Mouse (Mus musculus) ES-Bruce4 (cell line): ENCODE measurements around the gene Akr1c18. TPM values are rescaled to one million over a fixed set of nuclear protein-coding genes. Genes with fewer than 3 reads are reported as not detected.
"Not testable (repeated sequence)": the region's sequence is repeated elsewhere in the genome, so short reads cannot be mapped to it uniquely, and the experiment has no call there.

Source experiments
- H3K27ac ChIP-seq: 2 replicates; pipeline ENCODE4 v1.5.1; 2012; ENCODE audit warnings: low read length, inconsistent platforms; ENCODE audit not compliant: insufficient read depth
- H3K27me3 ChIP-seq: 2 replicates; pipeline ENCODE4 v1.6.1; 2012; ENCODE audit warnings: mild to moderate bottlenecking, low read length, inconsistent platforms; ENCODE audit not compliant: control insufficient read depth, poor library complexity, insufficient read depth, severe bottlenecking
- H3K36me3 ChIP-seq: 2 replicates; pipeline ENCODE4 v1.6.1; 2012; ENCODE audit warnings: inconsistent platforms, mild to moderate bottlenecking, low read length, moderate library complexity; ENCODE audit not compliant: control insufficient read depth, poor library complexity, insufficient read depth, severe bottlenecking
- H3K4me1 ChIP-seq: one replicate; pipeline ENCODE4 v1.8.1; 2011; ENCODE audit warnings: low read length; ENCODE audit not compliant: control insufficient read depth, insufficient read depth
- H3K4me3 ChIP-seq: 2 replicates; pipeline ENCODE4 v1.5.1; 2011; ENCODE audit warnings: low read depth, mild to moderate bottlenecking, low read length
- H3K9ac ChIP-seq: 2 replicates; pipeline ENCODE4 v1.6.1; 2012; ENCODE audit warnings: low read depth, mild to moderate bottlenecking, inconsistent platforms; ENCODE audit not compliant: poor library complexity, severe bottlenecking
- H3K9me3 ChIP-seq: replicated peaks from 2 replicates; pipeline ENCODE4 v1.6.1; 2012; ENCODE audit warnings: mild to moderate bottlenecking, low read length, inconsistent platforms; ENCODE audit not compliant: control insufficient read depth, poor library complexity, insufficient read depth, severe bottlenecking
- CTCF ChIP-seq: IDR thresholded peaks from one replicate; pipeline ENCODE4 v1.8.1; 2011; ENCODE audit warnings: low read depth, low read length
- EP300 ChIP-seq: IDR thresholded peaks from 2 replicates; pipeline ENCODE4 v1.6.1; 2011; ENCODE audit warnings: low read depth, low read length; ENCODE audit not compliant: insufficient read depth
- POLR2A ChIP-seq: IDR thresholded peaks from one replicate; pipeline ENCODE4 v1.8.1; 2011; ENCODE audit warnings: low read length; ENCODE audit not compliant: insufficient read depth
- polyA plus RNA-seq: library from polyadenylated mRNA; stranded (reverse); fragments of >200 nt; gene quantifications from 2 replicates; pipeline ENCODE4 v1.2.4, GENCODE M21; 2011; ENCODE audit warnings: low read depth; ENCODE audit not compliant: missing spikeins, insufficient read depth, insufficient read length

The Akr1c18 gene
- not detected in 2 replicates for polyA plus RNA-seq

DNA sequence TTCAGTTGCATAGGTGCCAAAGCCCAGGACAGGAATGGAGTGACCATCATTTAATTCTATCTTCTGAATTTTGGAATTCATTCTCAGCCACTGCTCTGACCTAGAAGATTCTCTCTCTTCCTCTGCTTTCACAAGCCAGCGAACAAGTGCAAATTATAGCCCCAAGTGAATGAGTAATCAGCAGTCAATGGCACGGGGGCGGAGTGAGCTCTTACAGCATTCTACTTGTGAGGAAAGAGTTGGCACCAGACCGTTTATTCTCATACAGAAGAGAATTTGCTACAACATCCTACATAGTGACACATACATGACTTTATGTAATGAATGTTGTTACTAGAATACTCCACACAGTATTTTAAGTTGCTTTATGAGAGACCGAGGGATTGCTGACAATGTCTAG lies at the start of gene Akr1c18:
Gene Akr1c18 (minus strand): TSS at position 137 of the 400 bp plus-strand sequence.
- Histone ChIP-seq H3K4me3 (no peak within 1 kb of the TSS), H3K9me3 (peaks cover 10% of the 10 kb centered on the region; the same call in 1 of the 2 replicates), H3K27me3 (no peaks in the 10 kb centered on the region), H3K9ac (no peak within 1 kb of the TSS), H3K27ac (no peak within 1 kb of the TSS), H3K36me3 (no peaks in the 10 kb centered on the region), H3K4me1 (no peaks in the 10 kb centered on the region)
- no peak for TF ChIP-seq EP300
- no peak for TF ChIP-seq CTCF
- no peak for TF ChIP-seq POLR2A

DNA sequence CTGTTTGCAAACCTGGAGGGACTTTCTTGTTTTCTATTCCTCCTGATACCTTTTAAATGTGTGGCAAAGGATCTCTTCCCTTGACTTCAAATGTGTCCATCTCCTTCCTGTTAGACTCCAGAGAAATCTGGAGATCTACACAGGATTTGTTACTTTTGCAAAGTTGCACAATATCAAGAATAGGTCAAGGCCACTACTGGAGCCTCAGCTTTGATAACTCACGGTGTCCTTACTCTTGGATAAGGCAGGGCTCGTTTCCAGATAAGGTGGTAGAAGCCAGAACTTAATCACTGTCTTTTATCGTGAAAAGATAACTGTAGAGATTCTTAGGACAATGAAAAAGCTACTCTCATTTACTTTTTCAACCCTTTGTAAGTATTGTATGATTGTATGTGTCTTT lies 42.1 kb upstream of the Akr1c18 start:
- H3K27ac ChIP-seq: no peak overlapping the region
- no peaks in the 10 kb centered on the region for H3K9me3 ChIP-seq
- H3K9ac ChIP-seq: no peak overlapping the region
- H3K36me3 ChIP-seq: no peaks in the 10 kb centered on the region
- no peaks in the 10 kb centered on the region for H3K27me3 ChIP-seq
- no peak for TF ChIP-seq EP300
- TF ChIP-seq CTCF: no peak
- no peak for TF ChIP-seq POLR2A
- no peaks in the 10 kb centered on the region for H3K4me1 ChIP-seq
- no peak overlapping the region for H3K4me3 ChIP-seq

DNA sequence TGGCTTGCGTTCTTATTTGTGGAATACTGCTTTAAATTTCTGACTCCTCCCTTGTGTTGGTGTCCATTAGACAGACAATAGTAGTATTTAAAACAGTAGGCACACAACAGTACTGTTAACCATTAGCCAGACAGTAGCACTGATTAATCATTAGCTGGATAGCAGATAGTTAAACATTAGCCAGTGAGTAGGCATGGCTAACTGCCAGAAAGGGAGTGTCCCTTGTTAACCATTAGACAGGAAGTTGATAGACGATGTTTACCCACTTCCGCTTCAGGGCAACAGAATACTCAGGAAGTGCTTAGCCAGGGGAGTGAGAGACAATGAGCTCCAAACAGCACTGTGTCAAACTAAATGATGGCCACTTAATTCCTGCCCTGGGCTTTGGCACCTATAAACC lies 40.5 kb upstream of the Akr1c18 start, which contains the start of gene Akr1c13:
Gene Akr1c13 (plus strand): TSS at position 247 of the 400 bp plus-strand sequence.
- no peaks in the 10 kb centered on the region for H3K4me1 ChIP-seq
- H3K9me3 ChIP-seq: peaks cover 11% of the 10 kb centered on the region
- TF ChIP-seq CTCF: no peak
- no peak for TF ChIP-seq POLR2A
- TF ChIP-seq EP300: no peak
- H3K27me3 ChIP-seq: no peaks in the 10 kb centered on the region
- H3K4me3 ChIP-seq: no peak within 1 kb of the TSS
- H3K27ac ChIP-seq: no peak within 1 kb of the TSS
- no peaks in the 10 kb centered on the region for H3K36me3 ChIP-seq
- no peak within 1 kb of the TSS for H3K9ac ChIP-seq

DNA sequence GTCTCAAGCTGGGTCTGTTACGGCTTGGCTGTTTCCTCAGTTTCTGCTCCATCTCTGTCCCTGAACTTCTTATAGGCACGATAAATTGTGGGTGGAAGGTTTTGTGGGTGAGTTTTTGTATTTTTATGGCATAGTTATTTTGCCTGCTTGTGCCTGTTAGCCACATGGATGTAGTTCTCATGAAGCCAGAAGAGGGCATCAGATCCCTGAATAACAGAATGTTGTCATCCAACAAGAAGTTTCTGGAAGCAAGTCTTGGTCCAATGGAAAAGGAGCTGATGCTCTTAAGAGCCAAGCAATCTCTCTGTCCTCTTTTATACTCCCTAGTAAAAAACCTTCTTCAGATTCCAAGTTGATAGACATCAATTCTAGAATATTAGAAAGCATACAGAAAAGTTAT lies 37.7 kb upstream of the Akr1c18 start:
- H3K4me1 ChIP-seq: no peaks in the 10 kb centered on the region

DNA sequence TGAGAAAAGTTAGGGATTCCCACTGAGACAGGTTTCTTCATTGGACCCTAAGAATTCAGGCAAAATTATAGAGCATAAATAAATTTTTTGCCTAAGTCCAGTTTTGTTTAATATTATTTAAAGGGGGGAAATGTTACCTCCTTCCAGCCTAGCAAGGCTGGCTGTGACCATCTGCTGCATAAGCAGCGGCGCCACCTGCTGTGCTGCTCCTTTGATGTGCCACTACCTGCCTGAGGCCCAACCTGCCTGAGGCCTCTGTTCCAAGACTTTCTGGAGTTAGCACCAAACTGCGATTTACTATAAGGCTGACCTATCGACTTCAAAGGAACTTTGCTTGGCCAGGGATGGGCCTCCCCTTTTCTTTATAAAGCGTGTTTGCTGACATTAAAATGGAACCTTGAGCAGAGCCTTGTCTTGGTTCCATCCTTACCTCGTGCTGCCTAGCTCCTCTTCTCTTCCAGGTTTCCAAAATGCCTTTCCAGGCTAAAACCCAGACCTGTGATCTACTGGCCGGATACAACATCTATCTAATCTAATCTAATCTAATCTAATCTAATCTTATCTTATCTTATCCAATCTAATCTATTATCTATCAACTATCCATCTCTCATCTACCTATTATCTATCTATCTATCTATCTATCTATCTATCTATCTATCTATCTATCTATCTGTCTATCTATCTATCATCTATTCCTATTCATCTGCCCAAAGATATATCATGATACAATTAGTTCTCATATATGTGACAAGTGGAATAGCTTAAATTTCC lies 36.4 kb upstream of the Akr1c18 start:
- H3K4me3 ChIP-seq, H3K36me3 ChIP-seq, H3K27me3 ChIP-seq, H3K27ac ChIP-seq, H3K4me1 ChIP-seq, H3K9ac ChIP-seq: not testable (repeated sequence)
- H3K9me3 ChIP-seq: peaks cover 12% of the 10 kb centered on the region

More for the DNA sequence above, 37.7 kb upstream of the Akr1c18 start:
- Histone ChIP-seq H3K36me3 (no peaks in the 10 kb centered on the region), H3K9me3 (peaks cover 12% of the 10 kb centered on the region), H3K27ac (no peak overlapping the region), H3K9ac (no peak overlapping the region), H3K27me3 (no peaks in the 10 kb centered on the region), H3K4me3 (no peak overlapping the region)
- TF ChIP-seq POLR2A: no peak
- TF ChIP-seq CTCF: no peak
- no peak for TF ChIP-seq EP300

DNA sequence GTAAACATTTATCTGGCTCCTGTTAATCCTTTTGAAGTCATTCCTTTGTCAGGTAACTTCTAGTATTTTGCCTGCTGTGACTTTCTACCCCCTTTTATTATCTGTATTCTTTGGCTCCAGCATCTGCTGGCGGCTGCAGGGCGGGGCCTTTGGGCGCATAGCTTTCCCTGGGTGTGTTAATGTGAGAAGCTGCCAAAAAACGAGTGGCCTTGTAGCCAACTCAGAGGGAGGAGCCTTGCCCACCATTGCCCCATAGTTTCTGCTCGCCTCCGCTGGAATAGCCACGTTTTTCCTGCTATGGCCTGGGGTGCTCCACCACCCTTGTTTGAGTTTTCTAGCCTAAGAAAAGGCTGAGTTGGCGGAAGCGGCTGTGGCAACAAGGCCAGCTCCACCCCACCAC lies 32.7 kb upstream of the Akr1c18 start:
- Histone ChIP-seq H3K27ac (peak overlapping the region; percentile 2; the same call in 1 of the 2 replicates), H3K4me3 (peak overlapping the region; percentile 27; the same call in 1 of the 2 replicates), H3K27me3 (no peaks in the 10 kb centered on the region), H3K4me1 (no peaks in the 10 kb centered on the region), H3K9ac (no peak overlapping the region), H3K9me3 (peaks cover 24% of the 10 kb centered on the region), H3K36me3 (no peaks in the 10 kb centered on the region)
- TF ChIP-seq CTCF (no peak), EP300 (no peak)

DNA sequence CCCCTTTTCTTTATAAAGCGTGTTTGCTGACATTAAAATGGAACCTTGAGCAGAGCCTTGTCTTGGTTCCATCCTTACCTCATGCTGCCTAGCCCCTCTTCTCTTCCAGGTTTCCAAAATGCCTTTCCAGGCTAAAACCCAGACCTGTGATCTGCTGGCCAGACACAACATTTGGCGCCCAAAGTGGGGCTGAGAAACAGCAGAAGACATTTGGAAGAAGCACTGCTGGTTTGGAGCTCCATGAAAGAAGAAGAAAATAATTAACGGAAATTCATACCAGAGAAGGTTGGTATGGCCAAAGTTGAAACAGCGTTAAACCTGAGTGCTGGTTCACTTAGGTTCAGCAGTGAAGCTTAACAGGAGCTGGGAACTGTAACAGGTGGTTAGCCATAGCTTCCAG lies 30.9 kb upstream of the Akr1c18 start:
- not testable (repeated sequence) for H3K9ac ChIP-seq, H3K4me3 ChIP-seq, H3K36me3 ChIP-seq, H3K4me1 ChIP-seq, H3K27me3 ChIP-seq, H3K27ac ChIP-seq
- H3K9me3 ChIP-seq: peaks cover 17% of the 10 kb centered on the region
